Mouse (Mus musculus): ENCODE measurements at regions not wholly inside any gene's neighbourhood (a gene's known extent, or its start where the extent isn't known, plus 50 kb on each side); places are given as distances from the start of the nearest gene placed in this dataset.

GRCm38 (mm10) chr1:69470614-69471250 lies 216.3 kb downstream of the Ikzf2 start:
- no peak for DNase-seq

GRCm38 (mm10) chr1:69469158-69469901 lies 217.7 kb downstream of the Ikzf2 start:
- no peak for DNase-seq

DNA sequence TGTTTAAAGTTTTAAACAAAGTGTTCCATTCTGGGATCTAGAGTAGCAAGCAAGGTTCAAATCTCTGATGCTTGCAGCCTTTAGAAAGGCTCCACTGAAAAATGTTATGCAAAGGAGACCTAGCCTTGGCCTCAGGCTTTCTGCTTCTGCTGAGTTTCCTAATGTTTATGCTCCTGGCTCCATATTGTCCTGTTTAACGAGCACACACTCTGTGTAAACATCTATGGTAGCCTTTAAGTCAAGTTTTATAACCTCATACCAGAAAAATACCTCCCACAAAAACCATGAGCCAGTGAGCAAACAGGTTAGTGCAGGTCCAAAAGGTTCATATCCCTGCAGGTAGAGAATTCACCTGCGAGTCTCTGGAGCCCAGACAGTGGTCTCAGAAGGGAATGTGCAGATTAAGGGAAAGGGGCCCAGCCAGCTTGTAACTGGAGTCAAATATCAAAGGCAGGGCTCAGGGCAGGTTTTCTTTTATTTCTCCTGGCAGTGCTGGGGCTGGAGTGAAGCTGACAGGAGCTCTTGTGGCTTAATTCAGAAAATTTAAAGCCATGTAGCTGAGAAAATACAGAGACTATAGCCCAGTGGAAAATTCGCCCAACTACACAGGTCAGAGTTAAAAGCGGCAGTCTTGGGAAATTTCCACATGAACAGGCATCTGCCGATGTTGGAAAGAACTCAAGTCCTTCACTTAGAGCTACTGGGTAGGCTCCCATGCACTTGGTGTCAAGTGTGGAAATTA lies 220.3 kb downstream of the Ikzf2 start:
- DNase-seq, result no peak

- no peak for DNase-seq
Measured at GRCm38 (mm10) chr1:69461191-69461590, 225.9 kb downstream of the Ikzf2 start.

- no peak for DNase-seq
Measured at GRCm38 (mm10) chr1:69459899-69460298, 227.1 kb downstream of the Ikzf2 start.

- DNase-seq, result no peak
Measured at GRCm38 (mm10) chr1:69457471-69457870, 229.6 kb downstream of the Ikzf2 start.

DNA sequence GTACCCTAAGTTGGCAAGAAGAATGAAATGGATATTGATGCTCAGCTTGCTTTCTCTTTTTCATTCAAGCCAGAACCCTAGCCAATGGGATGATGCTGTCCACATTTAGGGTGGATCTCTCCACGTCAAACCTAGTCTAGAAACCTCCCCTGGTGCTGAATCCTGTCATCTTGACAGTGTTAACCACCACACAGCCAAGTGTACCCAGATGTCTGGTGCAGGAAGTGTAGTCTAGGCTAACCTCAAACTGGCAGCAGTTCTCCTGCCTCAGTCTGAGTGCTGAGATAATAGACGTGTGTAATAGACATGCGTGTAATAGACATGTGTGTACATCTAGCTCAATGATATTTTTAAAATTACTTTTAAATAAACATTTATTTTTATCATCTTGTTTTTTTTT lies 233.1 kb downstream of the Ikzf2 start:
- no peak for DNase-seq

DNA sequence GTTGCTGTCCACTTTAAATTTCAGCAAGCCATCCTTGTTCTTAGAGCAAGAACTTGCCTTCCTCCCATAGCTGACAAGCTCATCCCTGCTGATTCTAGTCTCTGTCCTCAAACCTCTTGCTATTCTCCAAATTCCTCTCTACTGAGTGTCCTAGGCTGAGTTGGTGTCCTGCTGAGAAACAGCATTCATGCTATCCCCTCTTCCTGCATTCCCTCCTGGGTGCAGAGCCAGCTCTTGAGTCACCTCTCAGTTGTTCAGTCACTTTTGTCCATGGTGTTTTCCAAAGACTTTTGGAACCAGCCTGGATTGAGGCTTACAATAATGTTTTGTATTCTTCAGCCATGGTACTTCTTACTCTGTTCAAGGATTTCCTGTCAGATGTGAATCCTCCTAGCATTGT lies 234.1 kb downstream of the Ikzf2 start:
- DNase-seq, result no peak

DNA sequence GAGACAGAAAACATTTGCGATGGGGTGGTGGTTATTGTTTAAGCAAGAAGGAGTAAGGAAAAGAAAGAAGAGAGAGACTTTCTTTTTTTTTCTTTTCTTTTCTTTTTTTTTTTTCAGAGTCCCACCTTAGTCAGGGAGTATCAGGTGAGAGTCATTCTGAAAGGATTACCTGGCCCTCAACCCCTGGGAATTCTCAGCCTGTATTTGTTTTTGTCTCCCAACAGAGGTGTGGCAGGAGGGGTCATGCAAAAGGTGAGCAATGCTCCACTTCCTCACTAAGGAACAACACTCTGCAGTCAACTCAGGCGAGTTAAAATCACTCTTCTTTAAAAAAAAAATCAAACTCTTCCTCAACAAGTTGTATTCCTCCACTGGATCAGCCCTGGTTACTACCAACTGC lies 236.6 kb downstream of the Ikzf2 start:
- no peak for DNase-seq

- no peak for DNase-seq
Measured at GRCm38 (mm10) chr1:69447276-69447675, 239.8 kb downstream of the Ikzf2 start.

- no peak for DNase-seq
Measured at GRCm38 (mm10) chr1:69444722-69445121, 242.3 kb downstream of the Ikzf2 start.

DNA sequence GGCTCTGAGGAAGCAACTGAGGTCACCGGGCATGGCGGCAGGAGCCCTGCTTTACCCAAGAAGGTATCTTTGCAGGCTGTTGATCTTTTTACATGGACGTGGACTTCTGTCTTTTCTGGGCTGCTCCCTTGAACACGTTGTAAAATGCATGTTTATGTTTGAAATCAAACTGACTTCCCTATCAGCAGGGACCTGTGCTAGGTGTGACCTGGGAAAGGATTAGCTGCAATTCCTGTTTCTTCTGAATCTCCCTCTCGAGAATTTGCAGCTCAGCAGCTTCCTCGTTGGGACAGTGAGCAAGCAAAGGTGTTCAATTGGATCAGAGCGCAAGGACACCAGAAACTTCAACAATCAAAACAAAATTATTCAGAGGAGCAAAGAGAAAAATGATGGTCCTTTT lies 243.6 kb downstream of the Ikzf2 start:
- DNase-seq, result no peak

DNA sequence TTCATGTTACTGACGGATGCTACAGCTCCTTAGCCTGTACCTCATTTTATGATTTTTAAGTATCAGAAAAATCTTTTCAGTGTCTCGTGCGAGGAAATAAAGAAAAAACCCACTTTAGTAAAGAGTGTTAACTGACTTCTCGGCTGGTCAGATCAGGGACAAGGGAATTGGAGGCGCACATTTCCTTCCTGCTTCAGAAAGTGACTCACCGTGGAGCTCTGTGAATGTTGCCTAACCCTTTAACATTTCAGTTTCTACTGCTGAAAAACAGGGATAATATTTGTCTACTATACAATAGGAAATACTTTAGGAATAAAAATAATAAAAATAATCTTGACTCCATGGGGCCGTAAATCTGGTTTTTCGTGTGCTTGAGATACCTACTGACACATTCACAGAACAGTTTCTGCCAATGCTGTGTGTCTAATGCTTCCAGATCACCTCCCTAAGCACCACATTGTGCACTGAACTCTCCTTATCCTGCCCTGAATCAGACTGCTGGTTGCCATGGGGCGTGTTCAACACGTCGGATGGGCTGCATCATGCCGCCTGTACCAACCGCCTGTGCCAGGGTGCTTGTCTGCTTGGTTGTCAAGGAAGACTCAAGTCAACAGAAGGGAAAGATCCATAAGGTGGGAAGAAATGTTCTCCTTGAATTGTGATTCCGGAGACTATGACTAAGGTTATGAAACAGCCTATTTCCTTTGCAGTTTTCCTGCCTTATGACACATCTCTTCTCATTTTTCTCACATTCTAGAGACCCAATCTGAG lies 246.3 kb downstream of the Ikzf2 start:
- no peak for DNase-seq

DNA sequence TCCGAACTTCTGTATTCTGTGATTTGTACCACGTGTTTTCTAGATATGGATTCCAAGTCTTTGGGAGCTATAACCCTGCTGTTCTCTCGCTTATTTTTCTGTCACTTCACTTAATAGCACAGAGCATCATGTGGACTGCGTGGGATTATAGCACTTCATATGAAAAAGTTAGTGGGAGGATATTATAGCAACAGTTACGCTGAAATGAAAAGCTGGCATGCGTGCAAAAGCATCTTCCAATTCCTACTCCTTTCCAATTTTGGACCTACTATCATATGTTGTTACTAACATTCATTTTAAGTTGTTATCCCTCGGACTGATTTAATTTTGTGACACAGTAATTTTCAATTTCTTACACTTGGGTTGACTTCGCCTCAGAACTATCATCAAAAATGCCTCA lies 250.0 kb downstream of the Ikzf2 start:
- DNase-seq, result no peak

- DNase-seq, result no peak
Measured at GRCm38 (mm10) chr1:69433655-69434357, 253.2 kb downstream of the Ikzf2 start.

- no peak for DNase-seq
Measured at GRCm38 (mm10) chr1:69430683-69431407, 256.2 kb downstream of the Ikzf2 start.

GRCm38 (mm10) chr1:69429632-69430031 lies 257.4 kb downstream of the Ikzf2 start:
- DNase-seq, result no peak

GRCm38 (mm10) chr1:69397676-69398075 lies 289.4 kb downstream of the Ikzf2 start:
- DNase-seq, result no peak

DNA sequence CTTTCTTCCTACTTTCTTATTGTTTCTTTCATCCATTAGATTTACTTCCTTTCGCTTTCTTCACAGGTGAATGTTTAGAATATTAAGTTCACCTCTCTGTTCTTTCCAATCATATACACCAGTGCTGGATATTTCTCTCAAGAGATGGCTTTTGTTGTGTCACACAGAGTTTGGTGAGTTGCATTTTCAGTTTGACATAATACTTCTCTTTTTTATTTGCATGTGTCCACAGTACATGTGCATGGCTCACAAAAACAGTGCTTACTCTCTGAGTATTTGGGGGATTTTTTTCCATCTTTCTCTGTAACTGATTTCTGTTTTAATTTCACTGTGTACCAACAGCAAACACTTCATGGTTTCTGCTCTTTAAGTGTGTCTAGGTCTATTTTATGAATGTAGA lies 274.5 kb upstream of the Erbb4 start:
- no peak for DNase-seq

DNA sequence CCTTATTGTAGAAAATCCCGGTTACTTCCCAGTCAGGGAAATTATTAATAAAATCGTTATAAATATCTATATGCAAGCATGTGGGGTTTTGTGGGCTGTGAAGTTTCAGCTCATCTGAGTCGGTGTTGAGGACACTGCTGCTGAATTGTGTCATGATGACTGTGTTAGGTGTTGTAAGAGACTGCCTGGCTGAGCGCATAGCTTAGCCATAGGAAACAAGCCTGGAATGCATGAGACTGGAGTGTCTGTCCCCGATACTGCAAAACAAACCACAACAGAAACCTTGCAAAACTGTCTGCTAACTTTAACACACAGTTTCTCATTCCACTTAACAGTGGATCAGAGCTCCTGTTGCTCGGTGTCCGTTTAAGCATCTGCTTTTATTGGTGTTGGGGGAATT lies 271.9 kb upstream of the Erbb4 start:
- DNase-seq, result no peak

DNA sequence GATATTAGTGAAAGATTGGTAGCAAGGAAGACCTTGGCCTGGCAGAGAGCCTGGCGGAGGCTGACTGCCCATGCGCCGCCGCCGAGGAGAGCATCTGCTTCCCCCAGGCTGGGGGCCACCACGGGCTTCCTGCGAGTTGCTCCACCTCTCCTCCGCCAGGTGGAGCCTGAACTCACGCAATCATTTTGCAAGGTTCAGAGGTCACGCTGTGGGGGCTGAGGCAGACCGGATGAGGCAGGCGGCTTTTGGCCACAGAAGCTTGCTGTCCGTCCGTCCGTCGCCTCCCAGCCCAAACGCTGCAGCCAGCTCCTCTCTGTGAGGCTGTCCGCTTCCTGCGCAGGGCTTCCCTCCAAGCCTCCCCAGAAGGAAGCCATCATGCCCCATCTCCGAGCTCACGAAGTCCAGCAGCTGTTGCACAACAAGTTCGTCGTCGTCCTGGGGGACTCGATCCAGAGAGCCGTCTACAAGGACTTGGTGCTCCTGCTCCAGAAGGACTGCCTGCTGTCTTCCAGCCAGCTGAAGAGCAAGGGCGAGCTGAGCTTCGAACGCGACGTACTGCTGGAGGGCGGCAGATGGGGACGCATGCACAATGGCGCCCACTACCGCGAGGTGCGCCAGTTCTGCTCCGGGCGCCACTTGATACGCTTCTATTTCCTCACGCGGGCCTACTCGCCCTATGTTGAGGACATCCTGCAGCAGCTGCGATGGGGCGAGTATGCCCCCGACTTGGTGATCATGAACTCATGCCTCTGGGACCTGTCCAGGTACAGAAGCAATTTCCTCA lies 269.3 kb upstream of the Erbb4 start:
- DNase-seq, result no peak

Data from lung, postnatal 10 days (tissue).